Mouse (Mus musculus): ENCODE data around the gene Igfbp1.

DNA sequence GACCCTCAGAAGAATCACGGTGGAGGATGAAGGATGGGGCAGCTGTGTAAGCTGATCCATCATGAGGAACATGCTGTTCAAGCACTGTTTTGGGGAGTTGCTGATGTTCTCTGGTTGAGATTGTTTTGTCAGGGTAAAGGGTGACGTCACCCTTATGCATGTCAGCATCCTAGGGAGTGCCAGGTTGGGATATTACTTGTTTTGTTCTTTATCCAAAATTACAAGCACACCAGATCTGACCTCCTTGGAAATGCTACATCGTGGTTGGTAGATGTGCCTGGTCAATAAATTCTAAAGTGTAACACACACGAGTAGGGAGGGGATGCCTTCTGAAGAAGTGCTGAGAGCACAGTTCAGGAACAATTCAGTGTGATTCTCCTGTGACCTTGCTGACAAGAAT lies 41.2 kb upstream of the Igfbp1 start:
- no peak for TF ChIP-seq CTCF (IDR thresholded peaks at IDR 0.05; ENCODE audit: low read depth, low read length)
- no peak for TF ChIP-seq POLR2A (IDR thresholded peaks at IDR 0.05; ENCODE audit: borderline replicate concordance, low read depth, low read length)
